Mouse (Mus musculus): ENCODE data around the gene Ccnf.

The Ccnf gene

DNA sequence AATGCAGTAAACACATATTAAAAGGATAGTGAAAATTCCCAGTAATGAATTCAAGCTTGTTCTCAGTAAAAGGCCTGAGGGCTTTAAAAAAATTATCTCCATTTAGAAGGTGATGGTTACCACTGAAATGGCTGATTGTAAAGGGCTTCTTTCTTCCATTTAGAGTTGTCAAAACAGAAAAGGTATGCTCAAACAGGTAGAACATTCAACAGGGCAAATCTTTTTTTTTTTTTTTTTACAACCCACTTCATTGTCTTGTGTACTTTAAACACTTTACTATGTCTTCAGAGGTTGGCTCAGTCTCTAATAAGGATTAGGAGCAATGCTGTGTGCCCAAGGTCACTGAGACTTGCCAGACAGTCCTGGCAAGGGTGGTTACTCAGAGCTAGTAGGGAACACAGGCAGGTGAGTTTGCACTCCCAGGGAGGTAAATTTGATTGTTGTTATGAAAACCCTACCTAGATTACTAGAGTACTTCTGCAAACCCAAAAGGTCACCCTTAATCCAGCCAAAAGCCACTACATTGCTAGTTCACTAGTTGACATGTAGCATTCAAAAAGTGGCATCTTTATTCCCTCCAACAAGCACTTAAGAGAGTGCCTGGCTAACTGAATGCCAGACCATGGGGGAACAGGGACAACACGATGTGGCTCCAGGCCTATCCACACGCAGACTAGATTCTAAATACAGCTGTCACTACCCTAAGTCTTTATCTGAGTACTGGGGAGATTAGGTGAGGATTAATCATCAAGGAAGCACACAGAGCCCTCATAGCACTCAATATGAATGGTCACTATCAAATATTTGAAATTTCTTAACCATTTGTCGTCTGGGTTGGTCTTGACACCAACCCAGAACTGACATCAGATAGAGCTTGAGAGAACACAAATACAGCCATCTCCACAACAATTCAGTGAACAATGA is 47.4 kb downstream of the Ccnf start:
- in situ Hi-C loops (cut with MboI; ENCODE audit: low sequenced_read_pairs): no loop called here

DNA sequence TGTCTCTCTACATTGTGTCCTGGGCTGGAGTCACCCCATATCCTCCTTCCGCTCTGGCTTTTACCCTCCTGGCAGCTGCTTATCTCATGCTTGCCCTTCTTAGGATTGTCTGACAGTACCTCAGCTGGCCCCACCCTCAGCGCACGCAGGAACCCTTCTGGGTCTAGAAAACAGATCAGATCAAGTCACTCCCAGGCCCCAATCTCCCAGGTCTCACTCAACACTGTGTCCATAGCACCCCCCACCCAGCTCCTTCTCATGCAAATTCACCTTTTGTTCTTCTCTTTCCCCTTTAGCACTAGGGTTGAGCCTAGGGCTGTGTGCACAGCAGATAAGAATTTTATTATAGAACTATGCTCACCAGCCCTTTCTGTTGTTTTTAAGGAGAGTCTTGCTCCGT is 48.2 kb downstream of the Ccnf start:
- in situ Hi-C loops (cut with MboI; ENCODE audit: low sequenced_read_pairs): no loop called here

DNA sequence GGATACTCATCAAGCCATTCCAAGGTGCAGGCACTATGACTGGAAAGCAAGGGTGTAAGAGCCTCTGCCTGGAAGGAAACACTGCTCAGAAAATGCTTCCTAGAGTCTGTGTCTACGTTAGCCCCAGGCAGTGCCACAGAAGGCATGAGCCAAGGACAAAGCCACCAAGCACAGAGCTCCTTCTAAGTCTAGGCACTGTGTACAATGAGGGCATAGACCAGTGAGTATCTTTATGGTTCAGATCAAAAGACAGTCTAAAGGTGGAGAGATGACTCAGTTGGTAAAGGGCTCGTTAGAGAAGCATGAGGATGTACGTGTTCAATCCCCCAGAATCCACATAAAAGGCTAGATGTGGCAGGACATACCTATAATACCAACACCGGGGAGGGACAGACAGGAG is 50.2 kb downstream of the Ccnf start:
- in situ Hi-C loops (cut with MboI; ENCODE audit: low sequenced_read_pairs): no loop called here

DNA sequence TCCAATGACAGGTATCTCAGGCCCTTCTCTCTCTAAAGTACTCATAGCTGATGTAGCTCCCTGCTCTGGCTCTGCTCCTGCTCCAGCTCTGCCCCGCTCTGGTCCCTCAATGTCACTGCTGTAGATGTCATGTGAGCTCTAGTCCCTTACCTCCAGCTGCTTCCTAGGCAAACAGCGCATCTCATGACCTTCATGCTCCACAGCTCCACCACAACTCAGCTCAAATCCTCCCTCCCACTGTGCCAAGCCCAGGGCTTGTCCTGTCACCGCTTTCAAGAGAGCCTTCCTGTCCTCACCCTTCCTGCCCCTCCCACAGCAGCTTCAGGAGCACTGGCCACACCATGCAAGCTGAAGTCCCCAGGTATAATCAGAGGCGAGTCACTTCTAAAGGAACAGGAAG is 51.5 kb downstream of the Ccnf start:
- in situ Hi-C loops (cut with MboI; ENCODE audit: low sequenced_read_pairs): no loop called here

DNA sequence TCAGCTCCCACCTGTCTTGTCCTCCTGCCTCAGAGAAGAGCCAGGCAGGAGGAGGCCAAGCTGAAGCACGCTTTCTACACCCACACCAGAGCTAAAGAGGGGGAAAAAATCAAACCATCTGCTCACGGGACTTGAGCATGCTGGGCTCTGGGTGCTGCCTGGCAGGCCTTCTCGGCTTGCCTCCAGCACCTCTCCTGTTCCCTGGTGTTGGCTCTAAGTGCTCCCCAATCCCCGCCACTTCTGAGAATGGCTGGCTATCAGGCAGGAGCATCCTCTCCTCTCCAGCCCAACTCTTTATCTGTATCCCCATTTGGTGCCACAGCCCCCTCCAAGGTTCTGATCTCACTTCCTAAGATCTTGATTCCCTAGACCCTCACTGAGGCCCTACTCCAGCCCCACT is 52.0 kb downstream of the Ccnf start:
- in situ Hi-C loops (cut with MboI; ENCODE audit: low sequenced_read_pairs): no loop called here

DNA sequence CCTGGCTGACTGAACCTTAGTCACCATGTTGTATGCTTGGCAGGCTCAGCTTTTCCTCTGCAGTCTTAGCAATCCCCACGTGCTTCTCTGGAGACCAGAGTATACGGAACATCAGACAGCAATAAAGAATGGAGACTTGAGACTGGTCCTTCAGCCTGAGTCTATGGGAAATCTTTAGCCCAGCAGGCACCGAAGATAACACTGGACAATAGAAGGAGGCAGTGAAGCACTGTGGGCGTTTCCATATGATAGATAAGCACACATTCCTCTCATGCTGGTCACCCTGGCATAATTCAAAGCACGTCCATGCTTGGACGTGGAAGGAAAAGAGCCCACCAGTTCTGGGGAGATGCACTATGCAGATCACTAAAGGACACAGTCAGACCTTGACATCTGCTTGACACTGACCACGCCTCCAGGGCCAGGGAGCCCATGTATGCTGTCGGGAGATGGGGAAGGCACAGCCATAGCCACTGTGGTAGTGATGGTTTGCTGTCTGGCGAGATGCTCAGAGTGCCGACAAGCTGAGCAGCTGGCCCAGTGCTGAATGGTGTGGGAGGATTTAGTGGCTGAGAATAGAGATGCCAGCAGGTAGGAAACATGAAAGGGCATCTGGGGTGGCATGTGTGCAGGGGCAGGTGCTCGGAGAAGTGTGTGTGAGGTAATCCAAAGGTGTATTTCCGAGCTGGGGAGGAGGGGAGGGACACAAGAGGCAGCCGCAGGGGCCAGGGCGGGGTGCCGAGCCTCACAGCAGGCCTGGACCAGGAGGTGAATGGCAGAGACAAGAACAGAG is 54.1 kb downstream of the Ccnf start:
- in situ Hi-C loops (cut with MboI; ENCODE audit: low sequenced_read_pairs): no loop called here

DNA sequence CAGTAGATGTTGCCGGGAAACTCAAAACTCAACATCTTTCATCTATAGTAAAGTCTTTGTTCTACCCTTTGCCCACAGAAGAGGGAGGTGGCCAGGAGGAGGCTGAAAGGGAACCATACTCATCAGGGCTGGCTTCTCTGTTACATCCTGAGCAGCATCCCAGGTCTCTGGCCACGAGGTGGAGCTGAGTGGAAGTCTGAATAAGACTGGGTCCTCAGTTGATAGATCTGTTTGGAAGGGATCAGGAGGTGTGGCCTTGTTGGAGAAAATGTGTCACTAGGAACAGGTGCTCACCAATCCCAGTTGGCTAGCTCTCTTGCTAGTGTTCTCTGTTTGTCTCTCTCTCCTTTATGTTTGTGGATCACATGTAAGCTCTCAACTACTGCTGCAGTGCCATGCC is 55.9 kb downstream of the Ccnf start:
- in situ Hi-C loops (cut with MboI; ENCODE audit: low sequenced_read_pairs): no loop called here

DNA sequence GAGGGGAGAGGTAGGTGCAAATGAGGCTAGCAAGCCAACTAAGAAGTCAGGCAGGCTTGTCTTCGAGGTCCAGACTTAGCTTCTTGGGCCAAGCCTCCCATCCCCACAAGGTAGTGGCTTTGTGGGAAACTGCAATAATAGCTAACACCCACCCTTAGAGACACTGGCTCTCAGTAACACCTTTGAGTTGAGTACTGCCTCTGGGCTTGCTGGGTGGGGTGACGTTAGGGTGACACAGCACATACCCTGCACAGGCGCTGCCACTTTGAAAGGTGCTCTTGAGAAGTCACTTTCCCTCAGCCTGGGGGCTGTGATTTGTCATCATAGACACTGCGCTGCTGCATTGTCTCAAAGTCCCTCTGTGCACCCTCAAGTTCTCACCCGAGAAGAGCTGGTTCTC is 57.5 kb downstream of the Ccnf start:
- in situ Hi-C loops (cut with MboI; ENCODE audit: low sequenced_read_pairs): no loop called here

DNA sequence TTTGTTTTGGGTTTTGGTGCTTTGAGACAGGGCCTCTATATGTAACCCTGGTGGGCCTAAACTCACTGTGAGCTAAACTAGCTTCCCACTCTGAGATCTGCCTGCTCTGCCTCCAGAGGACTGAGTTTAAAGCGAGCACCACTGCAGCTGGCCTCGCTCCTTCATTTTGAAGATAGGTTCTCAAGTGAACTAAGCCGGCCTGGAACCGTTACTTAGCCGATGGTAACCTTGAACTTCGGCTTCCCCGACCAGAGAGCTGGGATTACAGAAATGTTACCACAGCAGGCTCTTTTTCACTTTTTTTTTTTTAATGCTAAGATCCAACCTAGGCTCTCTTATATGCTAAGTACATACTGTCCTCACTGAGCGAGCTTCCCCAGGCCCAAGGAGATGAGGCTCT is 58.0 kb downstream of the Ccnf start:
- in situ Hi-C loops (cut with MboI; ENCODE audit: low sequenced_read_pairs): no loop called here

DNA sequence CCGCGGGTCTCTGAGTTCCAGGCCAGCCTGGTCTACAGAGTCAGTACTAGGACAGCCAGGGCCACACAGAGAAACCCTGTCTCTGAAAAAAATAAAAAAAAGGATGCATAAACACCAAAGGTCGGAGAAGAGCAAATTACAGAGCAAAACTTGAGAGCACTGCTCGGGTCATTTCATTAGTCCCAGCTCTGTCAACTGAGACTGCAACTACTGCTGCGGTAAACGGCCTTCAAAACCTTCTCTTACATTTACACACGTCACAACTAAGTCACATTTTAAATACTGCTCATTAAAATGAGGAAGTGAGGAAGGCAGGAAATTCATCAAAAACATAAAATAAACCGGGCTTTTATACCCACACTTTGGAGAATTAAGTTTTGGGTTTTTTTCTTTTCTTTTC is 58.4 kb downstream of the Ccnf start:
- in situ Hi-C loops (cut with MboI; ENCODE audit: low sequenced_read_pairs): no loop called here

DNA sequence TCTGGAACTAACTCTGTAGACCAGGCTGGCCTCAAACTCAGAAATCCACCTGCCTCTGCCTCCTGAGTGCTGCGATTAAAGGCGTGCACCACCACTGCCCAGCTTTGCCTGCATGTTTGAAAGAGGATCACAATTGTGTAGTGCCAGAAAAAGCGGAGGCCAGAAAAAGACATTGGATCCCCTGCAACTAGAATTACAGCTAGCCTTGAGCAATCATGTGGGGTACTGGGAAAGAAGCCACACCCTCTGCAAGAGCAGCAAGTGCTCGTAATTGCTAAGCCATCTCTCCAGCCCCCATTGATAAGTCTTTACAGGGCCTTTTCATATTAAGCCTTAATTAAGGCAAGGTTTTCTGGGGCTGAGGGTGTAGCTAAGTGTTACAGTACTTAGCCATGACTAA is 59.8 kb downstream of the Ccnf start:
- in situ Hi-C loops (cut with MboI; ENCODE audit: low sequenced_read_pairs): no loop called here

DNA sequence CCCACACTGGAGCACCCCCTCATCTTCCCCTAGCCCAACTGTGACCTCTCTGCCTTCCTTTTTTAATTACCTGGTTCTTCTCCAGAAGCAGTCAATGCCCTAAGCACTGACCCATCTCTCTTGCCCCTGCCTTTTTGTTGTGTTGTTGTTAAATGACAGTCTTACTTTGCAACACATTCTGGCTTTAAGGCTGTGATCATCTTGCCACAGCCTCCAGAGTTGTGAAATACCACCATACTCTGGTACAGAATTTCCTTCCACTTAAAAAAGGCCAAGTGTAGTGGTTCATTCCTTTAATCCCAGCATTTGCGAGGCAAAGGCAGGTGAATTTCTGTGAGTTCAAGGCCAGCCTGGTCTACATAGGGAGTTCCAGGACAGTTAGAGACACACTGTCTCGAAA is 60.4 kb downstream of the Ccnf start:
- in situ Hi-C loops (cut with MboI; ENCODE audit: low sequenced_read_pairs): no loop called here

DNA sequence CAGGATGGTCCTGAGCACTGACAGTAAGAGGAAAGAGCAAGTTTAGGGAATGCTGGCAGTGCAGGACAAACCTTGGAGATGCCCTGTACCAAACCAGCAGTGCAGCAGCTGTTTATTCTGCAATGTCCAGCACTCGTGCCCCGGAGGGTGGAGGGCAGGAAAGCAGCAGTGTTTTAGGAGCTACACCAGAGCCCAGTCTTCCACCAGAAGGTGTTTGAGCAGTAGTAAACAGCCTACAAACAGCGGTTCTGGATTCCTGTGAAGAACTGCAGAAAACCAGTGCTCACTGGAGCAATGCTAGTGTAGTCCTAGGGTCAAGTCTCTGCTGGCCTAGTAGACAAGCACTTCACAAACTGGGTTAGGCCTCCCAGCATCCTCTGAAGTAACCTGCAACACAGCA is 77.0 kb downstream of the Ccnf start:
- in situ Hi-C loops (cut with MboI; ENCODE audit: low sequenced_read_pairs): no loop called here

DNA sequence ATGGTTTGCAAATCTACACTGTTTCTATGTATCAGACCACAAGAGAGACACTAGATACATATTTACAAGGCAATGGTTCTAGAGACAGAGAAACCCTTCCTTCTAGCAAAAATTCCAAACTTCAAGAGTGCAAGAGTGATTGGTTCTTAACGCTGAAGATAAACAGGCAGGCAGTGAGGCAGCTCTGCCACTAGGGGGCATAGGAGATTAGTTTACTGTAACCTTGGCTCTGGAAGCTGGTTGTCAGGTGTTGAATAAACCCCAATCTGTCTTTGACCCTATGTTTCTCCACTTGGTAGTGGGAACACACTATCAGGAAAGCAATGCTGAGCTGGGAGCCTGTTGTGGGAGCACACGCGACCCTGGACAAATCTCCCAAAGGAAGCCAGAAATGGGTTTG is 77.9 kb downstream of the Ccnf start:
- in situ Hi-C loops (cut with MboI; ENCODE audit: low sequenced_read_pairs): no loop called here

Measured in CH12F3 (cell line).